Mouse (Mus musculus) embryonic fibroblast, embryonic 13.5 days (primary cell): Measurements from ENCODE around the gene Gmds.

ENCODE experiments used
- CTCF ChIP-seq: IDR thresholded peaks from 2 replicates; pipeline ENCODE4 v1.5.1; 2011; ENCODE audit warnings: mild to moderate bottlenecking, control low read depth, low read length, moderate library complexity, borderline replicate concordance; ENCODE audit not compliant: insufficient read depth
- POLR2A ChIP-seq: IDR thresholded peaks from 2 replicates; pipeline ENCODE4 v1.6.1; 2011; ENCODE audit warnings: low read depth, mild to moderate bottlenecking, control low read depth, low read length, moderate library complexity

GRCm38 (mm10) chr13:32177852-32178453 lies 160.6 kb downstream of the Gmds start:
- TF ChIP-seq POLR2A: no peak
- no peak for TF ChIP-seq CTCF
